ENCODE assay signal across 8 mouse cellular contexts in genomic region chr11:20400302-20401234, GRCm38 (mm10).
DNase-seq lines count a peak whose midpoint lies in the region; ATAC-seq and TF ChIP-seq lines count a peak whose summit lies in the region.

No protein-coding gene starts in this region.

- peak; percentile 96 for TF ChIP-seq CTCF in cerebellum, adult 2 months (IDR thresholded peaks at IDR 0.05; ENCODE audit: borderline replicate concordance, insufficient read depth, low read depth, low read length)

- peaks cover 12% of the 10 kb centered on the region for H3K4me1 ChIP-seq in cerebellum, adult 2 months (ENCODE audit: control insufficient read depth, insufficient read depth, low read length)
- peaks cover 7% of the 10 kb centered on the region for H3K4me1 ChIP-seq in hindbrain, embryonic 10.5 days (replicated peaks)
- peaks cover 34% of the 10 kb centered on the region for H3K4me1 ChIP-seq in lung, embryonic 15.5 days

- H3K36me3 ChIP-seq in hindbrain, embryonic 10.5 days, result no peaks in the 10 kb centered on the region
- H3K36me3 ChIP-seq in lung, embryonic 15.5 days, result no peaks in the 10 kb centered on the region

- no peak for TF ChIP-seq POLR2A in cerebellum, adult 2 months (IDR thresholded peaks at IDR 0.05; ENCODE audit: borderline replicate concordance, insufficient read depth, low read length)

- no peak overlapping the region for H3K27ac ChIP-seq in cerebellum, adult 2 months (ENCODE audit: insufficient read depth, low read length)
- peak overlapping the region; percentile 86 for H3K27ac ChIP-seq in hindbrain, embryonic 10.5 days
- H3K27ac ChIP-seq in lung, embryonic 15.5 days, result peak overlapping the region; percentile 66; the same call in 1 of the 2 replicates

- H3K27me3 ChIP-seq in cerebellum, adult 2 months (ENCODE audit: control insufficient read depth, insufficient read depth, low read length), result no peaks in the 10 kb centered on the region
- H3K27me3 ChIP-seq in hindbrain, embryonic 10.5 days (ENCODE audit: insufficient read depth, poor library complexity, severe bottlenecking), result no peaks in the 10 kb centered on the region
- no peaks in the 10 kb centered on the region for H3K27me3 ChIP-seq in lung, embryonic 15.5 days

- no peaks in the 10 kb centered on the region for H3K9me3 ChIP-seq in hindbrain, embryonic 10.5 days
- H3K9me3 ChIP-seq in lung, embryonic 15.5 days, result no peaks in the 10 kb centered on the region

- peak overlapping the region; percentile 44 for H3K9ac ChIP-seq in lung, embryonic 15.5 days

- H3K4me2 ChIP-seq in lung, embryonic 15.5 days, result peak overlapping the region; percentile 64

- peak; percentile 89 for DNase-seq in Muller cell, postnatal 12 days (ENCODE audit: inconsistent ontology term)
- peak; percentile 68 to 78 for DNase-seq in cerebellum, adult 2 months
- DNase-seq in frontal cortex, adult 2 months (ENCODE audit: extremely low spot score in 1 of 2, low spot score in 1 of 2), result peak; percentile 58 to 92
- peak; percentile 86 for DNase-seq in hindbrain, embryonic 10.5 days (ENCODE audit: low spot score)
- peak; percentile 45 for DNase-seq in layer of hippocampus, adult 9-10 months (ENCODE audit: low spot score)
- DNase-seq in ovary, postnatal 10 days (ENCODE audit: low spot score), result peak; percentile 52
- DNase-seq in thymus, postnatal 25 days, result peak; percentile 59

- peak overlapping the region; percentile 9 for H3K4me3 ChIP-seq in cerebellum, adult 2 months (replicated peaks; ENCODE audit: insufficient read depth, low read depth, low read length)
- peak overlapping the region; percentile 49 for H3K4me3 ChIP-seq in hindbrain, embryonic 10.5 days
- peak overlapping the region; percentile 34 for H3K4me3 ChIP-seq in lung, embryonic 15.5 days

- peak; percentile 86 for ATAC-seq in lung, embryonic 15.5 days (ENCODE audit: borderline replicate concordance, extremely low read depth, low FRiP score, low TSS enrichment)

- WGBS in cerebellum, adult 2 months, result 9% methylated on average over 32 of the region's 32 CpGs
- WGBS in hindbrain, embryonic 10.5 days, result 5% methylated on average over 32 of the region's 32 CpGs
- 9% methylated on average over 32 of the region's 32 CpGs for WGBS in lung, embryonic 15.5 days
